In genomic region chr5:65079881-65080280, GRCm38 (mm10) we compare ENCODE assay signal across 10 mouse cellular contexts. TPM values are rescaled to one million over a fixed set of nuclear protein-coding genes. Genes with fewer than 3 reads are reported as not detected.
DNase-seq lines count a peak whose midpoint lies in the region; ATAC-seq and TF ChIP-seq lines count a peak whose summit lies in the region.
"Had no signal": no experiment of that assay in that cellular context is flagged by ENCODE, and none has a peak within 500 bp of the region (broad histone marks: within the 10 kb centered on the region; RNA-seq: fewer than 3 reads in every experiment).

No protein-coding gene starts in this region.

- no peak for TF ChIP-seq POLR2A in heart, adult 2 months (IDR thresholded peaks at IDR 0.05; ENCODE audit: insufficient read depth, low read depth, low read length)

- H3K9ac ChIP-seq in heart, adult 2 months (ENCODE audit: low read depth, low read length), result peak overlapping the region; percentile 34; the same call in 1 of the 2 replicates
- peak overlapping the region; percentile 45 for H3K9ac ChIP-seq in stomach, embryonic 16.5 days (ENCODE audit: low read length)

- H3K4me2 ChIP-seq in stomach, embryonic 16.5 days (ENCODE audit: low read depth, low read length), result peak overlapping the region; percentile 41

- peak overlapping the region; percentile 16; the same call in 1 of the 2 replicates for H3K4me3 ChIP-seq in heart, adult 2 months
- H3K4me3 ChIP-seq in layer of hippocampus, adult 2 months, result peak overlapping the region; percentile 63
- H3K4me3 ChIP-seq in stomach, embryonic 16.5 days (replicated peaks; ENCODE audit: low read length), result peak overlapping the region; percentile 41

- no peak for TF ChIP-seq EP300 in heart, adult 2 months (IDR thresholded peaks at IDR 0.05; ENCODE audit: insufficient read depth, low read depth, low read length)

- peak overlapping the region; percentile 13; the same call in 1 of the 2 replicates for H3K27ac ChIP-seq in heart, adult 2 months
- H3K27ac ChIP-seq in layer of hippocampus, adult 2 months, result peak overlapping the region; percentile 78
- peak overlapping the region; percentile 40; the same call in 1 of the 2 replicates for H3K27ac ChIP-seq in stomach, embryonic 16.5 days (ENCODE audit: low read length)
- H3K27ac ChIP-seq: macrophage had no signal

- WGBS in heart, adult 2 months, result 45% methylated on average over 9 of the region's 9 CpGs
- 25% methylated on average over 9 of the region's 9 CpGs for WGBS in stomach, embryonic 16.5 days

- intact Hi-C loops in heart, adult 2 months (cut with DNase I), result no loop called here

- DNase-seq in heart, adult 2 months, result no peak
- DNase-seq in heart, adult 11 months, result no peak
- DNase-seq in right cerebral cortex, adult 18-20 months, result peak; percentile 45
- DNase-seq in right cerebral cortex, postnatal 36 days (ENCODE audit: low spot score in 2 of 2), result no peak
- DNase-seq in layer of hippocampus, adult 2 months (ENCODE audit: low spot score in 2 of 2), result peak; percentile 14 to 43
- DNase-seq in thymus, postnatal 25 days, result no peak

- TF ChIP-seq CTCF in heart, adult 2 months (IDR thresholded peaks at IDR 0.05), result no peak
- no peak for TF ChIP-seq CTCF in layer of hippocampus, adult 2 months (conservative IDR thresholded peaks at IDR 0.05)

- no peaks in the 10 kb centered on the region; the same call in 1 of the 2 replicates for H3K4me1 ChIP-seq in heart, adult 2 months (ENCODE audit: control insufficient read depth, insufficient read depth, low read length)
- no peaks in the 10 kb centered on the region for H3K4me1 ChIP-seq in stomach, embryonic 16.5 days (ENCODE audit: control insufficient read depth, insufficient read depth, low read length)

- no peak for ATAC-seq in stomach, embryonic 16.5 days (ENCODE audit: insufficient read depth, low FRiP score)
- no peak for ATAC-seq in megakaryocyte-erythroid progenitor cell, adult 5-6 weeks (replicated peaks; ENCODE audit: low FRiP score, low TSS enrichment, poor library complexity, severe bottlenecking)

- H3K79me2 ChIP-seq in heart, adult 2 months (replicated peaks; ENCODE audit: control insufficient read depth, insufficient read depth, low read length), result no peaks in the 10 kb centered on the region

- no peaks in the 10 kb centered on the region for H3K9me3 ChIP-seq in stomach, embryonic 16.5 days (replicated peaks; ENCODE audit: control insufficient read depth, low read length)

- no peaks in the 10 kb centered on the region for H3K36me3 ChIP-seq in heart, adult 2 months (ENCODE audit: control insufficient read depth, insufficient read depth, low read length)
- H3K36me3 ChIP-seq in stomach, embryonic 16.5 days (ENCODE audit: control insufficient read depth, insufficient read depth, low read length), result no peaks in the 10 kb centered on the region

- no peaks in the 10 kb centered on the region for H3K27me3 ChIP-seq in heart, adult 2 months (ENCODE audit: control insufficient read depth, insufficient read depth, low read length)
- H3K27me3 ChIP-seq in stomach, embryonic 16.5 days (ENCODE audit: control insufficient read depth, insufficient read depth, low read length), result no peaks in the 10 kb centered on the region
- H3K27me3 ChIP-seq: CH12.LX had no signal

RNA-seq across cellular contexts. Expression of gene Tmem156, which starts 12.1 kb away (rescaled TPM):
- under 1 TPM in 1 of 2 experiments, not detected in 1; 0.27 TPM for total RNA-seq in heart, adult 2 months (2021)
- polyA plus RNA-seq in heart, adult 2 months (2012; rRNA removed), result not detected in 2 replicates
- total RNA-seq in layer of hippocampus, adult 2 months (2021), result under 1 TPM; 0.39 to 0.44 TPM
- 1.7 and 1.9 TPM in 2 replicates for polyA plus RNA-seq in stomach, embryonic 16.5 days (2015; fragmentation: Nextera tagmentation; extraction: Ambion mirVana)
- total RNA-seq in megakaryocyte-erythroid progenitor cell, adult 5-6 weeks (2014; fragmentation: Nextera tagmentation), result 1.5 and 3.1 TPM in 2 replicates
- 2.3 and 3.6 TPM in 2 replicates for total RNA-seq in megakaryocyte-erythroid progenitor cell, adult 5-6 weeks (2017)

RNA-seq across cellular contexts. Expression of gene Klhl5, which starts 27.5 kb away (rescaled TPM):
- total RNA-seq in heart, adult 2 months (2021), result 10 to 100 TPM; 12.9 to 15.3 TPM
- polyA plus RNA-seq in heart, adult 2 months (2012; rRNA removed), result 10.8 and 18.8 TPM in 2 replicates
- total RNA-seq in layer of hippocampus, adult 2 months (2021), result 10 to 100 TPM; 53.8 to 62.9 TPM
- 7.2 and 8.5 TPM in 2 replicates for polyA plus RNA-seq in stomach, embryonic 16.5 days (2015; fragmentation: Nextera tagmentation; extraction: Ambion mirVana)
- 16.9 and 18.0 TPM in 2 replicates for total RNA-seq in megakaryocyte-erythroid progenitor cell, adult 5-6 weeks (2014; fragmentation: Nextera tagmentation)
- total RNA-seq in megakaryocyte-erythroid progenitor cell, adult 5-6 weeks (2017), result 11.9 and 25.2 TPM in 2 replicates

Comparison
In these comparisons a context has a peak if more than half of its experiments do, and no peak if none do; other contexts are left out.
1. DNase-seq: peak in right cerebral cortex, adult 18-20 months (single experiment) and layer of hippocampus, adult 2 months (2 of 2); none in heart, adult 2 months (0 of 2), heart, adult 11 months (single experiment), right cerebral cortex, postnatal 36 days (0 of 2) and thymus, postnatal 25 days (single experiment).
2. H3K27ac ChIP-seq: peak in every context shown above with its lines; median percentile 78 in layer of hippocampus, adult 2 months; 40 in stomach, embryonic 16.5 days; 13 in heart, adult 2 months.
3. Peak in every context shown above with its lines, with median percentiles within 50 percentile points of each other: H3K4me3 ChIP-seq.